Mouse (Mus musculus) gastrocnemius, postnatal 10 days (tissue): Measurements from ENCODE around the gene L3mbtl4. TPM values are rescaled to one million over a fixed set of nuclear protein-coding genes. Genes with fewer than 3 reads are reported as not detected.

Experiments
- DNase-seq: peaks from one replicate; pipeline ENCODE4 v3.0.0; 2021; ENCODE audit warnings: mixed read lengths
- total RNA-seq, 2 experiments: library from RNA; stranded (reverse); gene quantifications; 2 replicates each; pipeline ENCODE4 v1.2.3; 2021

Gene L3mbtl4
- total RNA-seq, 2 experiments from 2014 or later = 0.09 TPM; not detected in 1

GRCm38 (mm10) chr17:68642521-68643088 lies 369.0 kb downstream of the L3mbtl4 start:
- no peak for DNase-seq

GRCm38 (mm10) chr17:68666528-68666927 lies 392.9 kb downstream of the L3mbtl4 start:
- DNase-seq = no peak

GRCm38 (mm10) chr17:68672088-68672504 lies 398.5 kb downstream of the L3mbtl4 start:
- no peak for DNase-seq

- no peak for DNase-seq
Measured at GRCm38 (mm10) chr17:68710701-68711100, 437.1 kb downstream of the L3mbtl4 start.

- DNase-seq = no peak
Measured at GRCm38 (mm10) chr17:68711350-68711749, 437.8 kb downstream of the L3mbtl4 start.

- no peak for DNase-seq
Measured at GRCm38 (mm10) chr17:68748296-68748695, 474.7 kb downstream of the L3mbtl4 start.

- no peak for DNase-seq
Measured at GRCm38 (mm10) chr17:68750513-68750912, 476.9 kb downstream of the L3mbtl4 start.

- DNase-seq = no peak
Measured at GRCm38 (mm10) chr17:68753112-68753511, 479.5 kb downstream of the L3mbtl4 start.

GRCm38 (mm10) chr17:68754789-68755188 lies 481.2 kb downstream of the L3mbtl4 start:
- no peak for DNase-seq

- DNase-seq = no peak
Measured at GRCm38 (mm10) chr17:68758428-68758827, 484.8 kb downstream of the L3mbtl4 start.

GRCm38 (mm10) chr17:68758936-68759335 lies 485.3 kb downstream of the L3mbtl4 start:
- DNase-seq = no peak

- no peak for DNase-seq
Measured at GRCm38 (mm10) chr17:68759978-68760377, 486.4 kb downstream of the L3mbtl4 start.

- DNase-seq = no peak
Measured at GRCm38 (mm10) chr17:68764329-68764880, 490.8 kb downstream of the L3mbtl4 start.

- DNase-seq = no peak
Measured at GRCm38 (mm10) chr17:68769561-68769960, 496.0 kb downstream of the L3mbtl4 start.

GRCm38 (mm10) chr17:68771046-68771750 lies 497.6 kb downstream of the L3mbtl4 start:
- no peak for DNase-seq

GRCm38 (mm10) chr17:68793741-68794140 lies 520.1 kb downstream of the L3mbtl4 start:
- no peak for DNase-seq

- DNase-seq = no peak
Measured at GRCm38 (mm10) chr17:68826323-68826722, 552.7 kb downstream of the L3mbtl4 start, which contains the start of gene Tmem200c. Gene Tmem200c (plus strand): TSS chr17:68826623.
